Mouse (Mus musculus) thymus, adult 2 months (tissue): ENCODE results near the gene Ankrd63.

Experiments
- CTCF ChIP-seq: fragments of 200-500 bp; IDR thresholded peaks from 2 replicates; pipeline ENCODE4 v1.5.1; 2012; ENCODE audit warnings: mild to moderate bottlenecking, control low read depth, low read length, moderate library complexity, borderline replicate concordance; ENCODE audit not compliant: control insufficient read depth, poor library complexity, insufficient read depth; ENCODE audit errors: extremely low read depth
- POLR2A ChIP-seq: fragments of 200-500 bp; IDR thresholded peaks from 2 replicates; pipeline ENCODE4 v1.6.1; 2012; ENCODE audit warnings: mild to moderate bottlenecking, low read length, control low read depth, moderate library complexity; ENCODE audit not compliant: control insufficient read depth, poor library complexity, insufficient read depth; ENCODE audit errors: extremely low read depth

- TF ChIP-seq POLR2A, result no peak
- TF ChIP-seq CTCF, result no peak
Measured at GRCm38 (mm10) chr2:118696451-118697308, 7.1 kb downstream of the Ankrd63 start.
